Mouse (Mus musculus) cerebellum, adult 9-11 months (tissue): ENCODE results near the gene Pgbd5.

ENCODE experiments used
- DNase-seq: peaks from one replicate; pipeline ENCODE4 v3.0.0; 2022

Gene Pgbd5

DNA sequence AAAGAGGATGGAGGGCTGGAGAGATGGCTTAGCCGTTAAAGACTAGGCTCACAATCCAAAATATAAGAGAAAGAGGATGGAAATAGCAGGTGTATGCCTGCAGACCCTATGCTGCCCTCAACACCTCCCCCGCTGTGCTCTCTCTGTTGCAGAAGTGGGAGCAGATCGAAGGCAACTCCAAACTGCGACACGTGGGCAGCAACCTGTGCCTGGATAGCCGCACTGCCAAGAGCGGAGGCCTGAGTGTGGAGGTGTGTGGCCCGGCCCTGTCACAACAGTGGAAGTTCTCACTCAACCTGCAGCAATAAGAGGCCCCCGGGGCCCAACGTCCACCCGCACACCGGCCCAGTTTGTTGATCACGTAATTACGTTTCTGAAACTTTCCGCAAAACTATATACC is 96.3 kb downstream of the Pgbd5 start:
- no peak for DNase-seq

DNA sequence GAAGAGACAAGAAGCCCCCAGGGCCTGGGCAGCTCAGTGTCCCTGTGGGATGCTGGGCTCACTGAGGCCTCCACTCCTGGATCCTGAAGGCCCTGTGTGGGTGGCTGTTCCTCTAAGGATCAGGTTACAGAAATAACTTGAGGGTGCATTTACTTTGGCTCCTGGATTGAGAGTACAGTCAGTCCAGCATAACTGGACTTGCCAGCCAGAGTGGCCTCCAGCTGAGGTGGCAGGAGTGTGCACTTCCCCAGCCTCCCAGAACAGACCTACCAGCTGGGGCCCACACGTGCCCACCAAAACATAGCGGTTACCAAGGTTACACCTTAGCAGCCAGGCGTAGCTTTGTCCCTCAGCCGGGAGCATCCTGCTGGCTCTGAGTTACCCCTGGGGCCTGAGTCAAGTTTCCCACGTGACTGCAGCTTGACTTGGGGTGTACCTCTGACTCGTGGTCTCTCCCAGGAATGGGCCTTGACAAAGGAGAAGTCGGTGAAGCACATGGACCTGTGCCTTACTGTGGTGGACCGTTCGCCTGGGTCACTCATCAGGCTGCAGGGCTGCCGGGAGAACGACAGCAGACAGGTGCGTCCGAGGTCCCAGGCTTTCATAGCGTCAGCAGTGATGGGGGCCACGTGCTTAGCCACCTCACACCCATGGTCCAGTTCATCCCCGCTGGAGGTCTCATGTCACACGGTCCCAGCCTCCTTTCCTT is 98.9 kb downstream of the Pgbd5 start:
- DNase-seq, result no peak

DNA sequence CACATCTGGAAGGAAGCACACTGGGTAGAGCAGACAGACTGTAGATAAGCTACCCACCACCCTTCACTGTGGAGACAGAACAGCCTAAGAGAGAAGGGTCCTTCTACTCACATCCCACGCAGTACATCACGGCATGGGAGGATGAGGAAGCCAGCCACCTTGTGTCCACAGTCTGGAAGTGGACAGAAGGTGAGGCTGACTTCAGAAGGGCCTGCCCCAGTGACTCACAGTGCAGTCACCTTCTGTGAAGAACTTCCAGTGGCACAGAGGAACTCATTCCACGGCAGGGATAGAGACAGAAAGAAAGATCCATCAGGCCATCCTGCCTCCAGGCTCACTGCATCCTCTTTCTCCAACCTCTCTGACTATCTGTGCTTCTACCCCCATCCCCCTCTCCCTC is 99.7 kb downstream of the Pgbd5 start:
- DNase-seq, result no peak

DNA sequence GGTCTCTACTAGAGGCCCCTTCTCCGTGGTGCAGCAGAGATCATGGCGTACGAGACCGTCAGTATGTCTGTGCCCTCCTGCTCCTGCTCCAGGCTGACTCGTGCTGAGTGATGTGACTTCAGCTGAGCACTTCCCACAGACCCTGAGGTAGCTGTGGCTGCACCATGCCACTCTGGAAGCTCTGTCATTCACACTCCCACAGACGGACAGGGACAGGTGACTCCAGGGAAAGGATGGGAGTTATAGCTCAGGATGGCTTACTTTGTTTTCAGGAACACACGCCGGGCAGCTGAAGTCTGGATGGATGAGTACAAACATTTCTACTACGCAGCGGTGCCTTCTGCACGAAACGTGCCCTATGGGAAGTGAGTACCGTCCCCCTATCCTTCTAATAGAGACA is 103.2 kb downstream of the Pgbd5 start:
- DNase-seq, result no peak

DNA sequence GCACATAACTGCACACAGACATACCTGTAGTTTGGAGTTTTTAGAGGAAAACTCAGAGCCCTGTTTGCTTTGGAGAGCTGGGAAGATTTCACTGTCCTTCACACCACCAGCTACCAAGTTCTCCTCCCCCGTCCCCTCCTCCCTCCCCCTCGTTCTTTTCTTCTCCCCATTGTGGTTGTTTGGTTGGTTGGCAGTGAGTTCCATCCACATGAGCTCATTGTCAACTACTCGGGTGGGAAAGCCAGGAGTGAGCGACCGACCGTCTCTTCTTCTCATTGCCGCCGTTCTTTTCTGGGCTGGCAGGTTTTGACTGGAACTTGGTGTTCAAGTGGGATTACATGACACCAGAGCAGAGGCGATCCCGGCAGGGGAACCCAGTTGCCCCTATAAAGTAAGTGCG is 107.8 kb downstream of the Pgbd5 start:
- DNase-seq, result no peak

DNA sequence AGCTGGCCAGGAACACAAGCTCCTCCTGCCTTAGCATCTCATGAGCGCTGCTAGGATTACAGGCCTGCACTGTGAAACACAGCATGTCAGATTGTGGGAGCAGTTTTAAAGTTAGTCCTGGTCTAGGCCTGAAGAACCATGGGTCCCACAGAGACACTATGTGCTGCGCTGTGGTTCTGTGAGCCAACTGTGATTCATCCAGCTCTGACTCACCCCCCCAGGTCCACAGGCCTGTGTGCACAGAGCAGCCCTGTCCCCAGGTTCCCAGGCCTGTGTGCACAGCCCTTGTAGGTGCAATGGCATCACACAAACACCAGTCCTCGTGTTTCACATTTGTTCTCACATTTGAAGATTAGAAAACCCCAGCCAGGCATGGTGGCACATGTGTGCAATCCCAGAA is 108.4 kb downstream of the Pgbd5 start:
- no peak for DNase-seq

DNA sequence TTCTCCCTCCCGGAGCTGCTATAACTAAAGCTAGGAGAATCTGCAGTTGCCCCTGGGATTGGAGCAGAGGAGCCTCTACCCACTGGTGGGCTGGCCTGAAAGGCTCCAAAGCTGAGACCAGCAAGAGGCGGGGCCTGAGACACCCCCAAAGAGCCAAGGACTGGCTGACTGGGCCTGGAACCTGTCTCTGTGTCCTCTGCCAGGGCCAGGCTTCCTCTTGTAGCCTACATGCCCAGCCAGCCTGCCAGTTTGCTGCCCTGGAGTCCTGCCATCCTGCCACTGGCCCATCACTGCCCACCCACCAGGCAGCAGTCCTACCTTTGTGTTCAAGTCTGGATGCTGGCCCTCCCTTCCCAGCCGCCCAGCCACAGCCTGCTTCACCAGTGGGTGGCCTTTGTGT is 109.0 kb downstream of the Pgbd5 start:
- DNase-seq, result peak; percentile 76

DNA sequence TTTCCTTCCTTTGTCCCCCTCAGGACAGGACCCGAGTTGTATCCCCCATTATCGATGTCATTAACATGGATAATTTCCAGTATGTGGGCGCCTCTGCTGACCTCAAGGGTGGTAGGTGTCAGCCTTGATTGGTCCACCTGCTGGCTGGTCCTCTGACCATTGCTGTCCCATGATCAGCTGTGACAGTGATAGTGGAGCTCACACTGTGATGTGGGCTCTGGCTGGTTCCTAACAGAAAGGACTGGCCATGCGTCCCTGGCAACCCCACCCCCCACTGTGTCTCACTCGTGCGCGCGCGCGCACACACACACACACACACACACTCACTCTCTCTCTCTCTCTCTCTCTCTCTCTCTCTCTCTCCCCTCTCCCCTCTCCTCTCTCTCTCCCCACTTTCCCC is 109.8 kb downstream of the Pgbd5 start:
- no peak for DNase-seq

DNA sequence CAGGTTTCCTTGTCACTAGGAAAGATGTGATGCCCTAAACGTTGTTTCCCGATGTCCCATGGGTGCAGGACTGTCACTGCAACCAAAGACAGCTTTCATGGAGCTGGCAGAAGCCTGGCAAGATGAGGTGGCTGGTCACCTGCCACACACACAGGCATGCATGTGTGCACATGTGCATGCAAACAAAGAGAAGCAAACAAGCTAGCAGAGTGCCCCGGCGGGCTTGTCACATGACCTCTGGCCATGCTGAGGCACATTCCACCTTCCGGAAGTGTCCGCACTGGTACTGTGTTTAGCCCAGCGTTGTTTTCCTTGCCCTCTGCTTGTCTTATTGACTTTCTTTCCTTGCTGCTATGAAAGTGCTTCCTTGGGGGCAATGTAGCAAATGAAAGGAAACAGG is 111.2 kb downstream of the Pgbd5 start:
- DNase-seq, result no peak

DNA sequence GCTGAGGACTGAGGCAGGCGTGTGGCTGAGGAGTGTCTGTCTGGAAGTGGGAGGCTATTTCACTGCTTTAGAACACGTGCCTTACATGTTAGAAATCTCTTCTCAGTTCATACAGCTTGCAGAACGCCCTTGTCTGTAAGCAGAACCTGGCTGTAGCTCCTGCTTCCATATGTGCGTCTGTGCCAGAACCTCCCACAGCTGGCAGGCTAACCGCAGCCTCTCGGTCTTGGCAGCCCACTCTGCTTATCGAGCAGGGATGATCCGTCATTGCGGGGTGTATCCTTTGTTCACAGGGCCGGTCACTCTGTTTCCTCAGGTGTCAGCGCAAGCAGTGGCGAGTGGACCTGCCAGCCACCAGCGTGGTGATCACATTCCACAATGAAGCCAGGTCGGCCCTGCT is 116.1 kb downstream of the Pgbd5 start:
- DNase-seq, result no peak

DNA sequence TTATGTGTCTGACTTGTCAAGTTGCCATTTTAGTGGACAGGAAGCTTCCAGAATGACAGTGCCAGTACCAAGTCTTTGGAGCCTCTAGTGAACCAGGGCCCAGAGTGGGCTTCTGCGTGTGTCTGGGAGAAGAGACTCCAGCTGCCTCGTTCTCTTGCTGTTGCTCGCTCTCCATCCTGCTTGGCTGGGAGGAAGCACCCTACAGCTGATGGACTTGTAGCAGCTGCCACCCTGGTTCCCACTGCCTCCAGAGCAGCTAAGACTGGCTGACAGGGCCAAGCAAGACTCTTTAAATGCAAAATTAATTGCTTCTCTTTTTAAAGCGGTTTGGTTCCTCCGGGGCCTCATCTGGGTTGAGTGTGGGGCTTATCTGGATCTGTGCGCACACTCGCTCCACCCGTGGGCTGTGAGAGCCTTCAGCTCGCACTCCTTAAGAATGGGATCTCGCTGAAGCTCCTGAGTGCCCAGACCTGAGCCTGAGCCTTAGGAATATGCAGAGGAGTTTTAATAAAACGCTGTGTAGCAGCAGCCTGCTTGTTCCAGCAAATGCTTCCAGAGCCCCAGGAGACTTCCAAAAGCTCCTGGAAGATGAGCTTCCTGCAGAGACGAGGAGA is 118.1 kb downstream of the Pgbd5 start:
- no peak for DNase-seq

DNA sequence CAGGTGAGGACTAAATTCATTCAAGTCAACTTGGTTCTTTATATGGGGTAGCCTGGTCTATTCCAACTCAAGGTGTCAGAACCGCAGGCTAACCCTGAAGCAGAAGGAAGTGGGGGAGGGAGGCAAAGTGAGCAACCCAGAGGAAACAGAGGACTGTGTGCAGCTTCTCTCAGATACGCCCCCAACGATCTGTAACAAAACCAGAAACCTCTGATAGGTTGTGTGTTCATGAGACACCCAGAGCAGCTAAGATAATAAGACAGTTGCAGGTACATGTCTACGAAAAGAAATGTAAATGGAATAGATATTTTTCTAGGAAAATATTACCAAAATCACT is 120.2 kb downstream of the Pgbd5 start:
- no peak for DNase-seq
